Mouse (Mus musculus) stomach, postnatal 0 days (tissue): ENCODE results near the gene Rbm45.

ENCODE experiments used
- CTCF ChIP-seq: IDR thresholded peaks from 2 replicates; pipeline ENCODE4 v1.5.1; 2016; ENCODE audit warnings: antibody characterized with exemption, low read depth, mild to moderate bottlenecking, moderate library complexity
- EP300 ChIP-seq: optimal IDR thresholded peaks from 2 replicates; pipeline ENCODE3; 2016; ENCODE audit warnings: antibody characterized with exemption

GRCm38 (mm10) chr2:76409526-76409925, 39.7 kb downstream of the Rbm45 start:
- TF ChIP-seq CTCF (no peak), EP300 (no peak)
